Mouse (Mus musculus) liver, postnatal 0 days (tissue): ENCODE results near the gene Acp2. TPM values are rescaled to one million over a fixed set of nuclear protein-coding genes. Genes with fewer than 3 reads are reported as not detected.

ENCODE experiments used
- ATAC-seq: fragments of 200-750 bp; cut with Nextera tagmentation; 2 replicates; pipeline ENCODE4 v1.8.0; 2017; ENCODE audit warnings: mild to moderate bottlenecking, moderate library complexity
- DNase-seq: peaks from one replicate; pipeline ENCODE4 v3.0.0-alpha.2; 2016
- H3K27ac ChIP-seq: fragments of 300-500 bp; sonication (generic); 2 replicates; pipeline ENCODE4 v1.5.1; 2014; ENCODE audit warnings: antibody characterized with exemption, moderate library complexity, mild to moderate bottlenecking, low read depth
- H3K27me3 ChIP-seq: fragments of 300-500 bp; sonication (generic); 2 replicates; pipeline ENCODE4 v1.6.1; 2014; ENCODE audit warnings: low read length, control low read depth, mixed read lengths; ENCODE audit not compliant: insufficient read depth
- H3K36me3 ChIP-seq: fragments of 300-500 bp; sonication (generic); replicated peaks from 2 replicates; pipeline ENCODE4 v1.6.1; 2014; ENCODE audit warnings: mild to moderate bottlenecking, control low read depth, low read length, moderate library complexity, mixed read lengths; ENCODE audit not compliant: insufficient read depth
- H3K4me1 ChIP-seq: fragments of 300-500 bp; sonication (generic); 2 replicates; pipeline ENCODE4 v1.6.1; 2014; ENCODE audit warnings: antibody characterized with exemption, mild to moderate bottlenecking, control low read depth; ENCODE audit not compliant: insufficient read depth
- H3K4me2 ChIP-seq: fragments of 300-500 bp; sonication (generic); 2 replicates; pipeline ENCODE4 v1.6.1; 2014; ENCODE audit warnings: low read depth, mild to moderate bottlenecking, low read length, moderate library complexity, mixed read lengths
- H3K4me3 ChIP-seq: fragments of 300-500 bp; sonication (generic); 2 replicates; pipeline ENCODE4 v1.5.1; 2014; ENCODE audit warnings: low read depth, low read length
- H3K9ac ChIP-seq: fragments of 300-500 bp; sonication (generic); replicated peaks from 2 replicates; pipeline ENCODE4 v1.6.1; 2014; ENCODE audit warnings: mild to moderate bottlenecking, moderate library complexity
- H3K9me3 ChIP-seq: fragments of 300-500 bp; sonication (generic); 2 replicates; pipeline ENCODE4 v1.6.1; 2016; ENCODE audit warnings: mild to moderate bottlenecking, control low read depth, low read length, mixed read lengths
- CTCF ChIP-seq: sonication (generic); IDR thresholded peaks from 2 replicates; pipeline ENCODE4 v1.5.1; 2016; ENCODE audit warnings: antibody characterized with exemption, low read depth
- EP300 ChIP-seq: IDR thresholded peaks from 2 replicates; pipeline ENCODE4 v1.6.1; 2016; ENCODE audit warnings: antibody characterized with exemption, low read depth, mild to moderate bottlenecking
- whole genome bisulfite sequencing: fragments of 180-500 bp; shearing (Covaris S2); extraction: QIAGEN DNeasy Blood & Tissue Kit; methylation state at CpG from one replicate; pipeline ENCODE4 v1.1.7; 2014; ENCODE audit not compliant: insufficient replicate concordance; 5-methylcytosine and 5-hydroxymethylcytosine counted together
- polyA plus RNA-seq: library from polyadenylated mRNA; unstranded; fragments of >200 nt; fragmentation: Nextera tagmentation; extraction: Ambion mirVana; gene quantifications from 2 replicates; pipeline ENCODE4 v1.2.1, GENCODE M21; 2015

Acp2 gene
- polyA plus RNA-seq, 1 experiment from 2014 or later, result 14.1 TPM

GRCm38 (mm10) chr2:91179825-91180224 is 22.9 kb upstream of the Acp2 start:
- no peaks in the 10 kb centered on the region for H3K9me3 ChIP-seq
- TF ChIP-seq EP300 (no peak), CTCF (no peak)
- no peaks in the 10 kb centered on the region for H3K27me3 ChIP-seq
- H3K9ac ChIP-seq, result no peak overlapping the region
- H3K4me1 ChIP-seq, result peaks cover 13% of the 10 kb centered on the region
- 70% methylated on average over 4 of the region's 4 CpGs for WGBS
- H3K4me3 ChIP-seq, result no peak overlapping the region
- ATAC-seq, result no peak
- H3K36me3 ChIP-seq, result peaks cover 21% of the 10 kb centered on the region
- no peak overlapping the region for H3K4me2 ChIP-seq
- DNase-seq, result no peak
- H3K27ac ChIP-seq, result no peak overlapping the region

DNA sequence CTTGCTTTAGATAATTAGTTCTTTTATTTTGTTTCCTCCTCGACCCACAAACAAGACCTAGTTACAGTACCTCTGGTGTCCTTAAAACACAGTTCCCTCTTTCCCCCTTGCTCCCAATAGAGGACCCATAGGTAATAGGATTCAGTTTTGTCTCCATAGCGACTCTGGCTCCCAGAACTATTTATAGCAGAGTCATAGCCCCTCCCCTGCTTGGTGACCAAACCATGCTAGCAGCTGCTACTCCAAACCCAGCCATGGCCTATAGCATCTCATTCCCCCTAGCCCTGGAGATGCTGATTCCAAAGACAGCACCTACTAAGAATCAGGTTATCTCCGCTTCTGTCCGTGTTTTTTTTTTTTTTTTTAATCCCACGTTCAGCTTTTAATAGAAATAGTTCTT is 22.0 kb upstream of the Acp2 start:
- Histone ChIP-seq H3K27me3 (no peaks in the 10 kb centered on the region), H3K36me3 (peaks cover 16% of the 10 kb centered on the region), H3K4me1 (peaks cover 13% of the 10 kb centered on the region), H3K4me2 (no peak overlapping the region), H3K9me3 (no peaks in the 10 kb centered on the region), H3K4me3 (no peak overlapping the region), H3K9ac (no peak overlapping the region), H3K27ac (no peak overlapping the region)
- ATAC-seq (no peak), DNase-seq (no peak)
- WGBS, result 72% methylated on average over 5 of the region's 5 CpGs
- no peak for TF ChIP-seq EP300
- no peak for TF ChIP-seq CTCF

GRCm38 (mm10) chr2:91182016-91182404 is 20.7 kb upstream of the Acp2 start:
- ATAC-seq, result no peak
- H3K27me3 ChIP-seq, result no peaks in the 10 kb centered on the region

DNA sequence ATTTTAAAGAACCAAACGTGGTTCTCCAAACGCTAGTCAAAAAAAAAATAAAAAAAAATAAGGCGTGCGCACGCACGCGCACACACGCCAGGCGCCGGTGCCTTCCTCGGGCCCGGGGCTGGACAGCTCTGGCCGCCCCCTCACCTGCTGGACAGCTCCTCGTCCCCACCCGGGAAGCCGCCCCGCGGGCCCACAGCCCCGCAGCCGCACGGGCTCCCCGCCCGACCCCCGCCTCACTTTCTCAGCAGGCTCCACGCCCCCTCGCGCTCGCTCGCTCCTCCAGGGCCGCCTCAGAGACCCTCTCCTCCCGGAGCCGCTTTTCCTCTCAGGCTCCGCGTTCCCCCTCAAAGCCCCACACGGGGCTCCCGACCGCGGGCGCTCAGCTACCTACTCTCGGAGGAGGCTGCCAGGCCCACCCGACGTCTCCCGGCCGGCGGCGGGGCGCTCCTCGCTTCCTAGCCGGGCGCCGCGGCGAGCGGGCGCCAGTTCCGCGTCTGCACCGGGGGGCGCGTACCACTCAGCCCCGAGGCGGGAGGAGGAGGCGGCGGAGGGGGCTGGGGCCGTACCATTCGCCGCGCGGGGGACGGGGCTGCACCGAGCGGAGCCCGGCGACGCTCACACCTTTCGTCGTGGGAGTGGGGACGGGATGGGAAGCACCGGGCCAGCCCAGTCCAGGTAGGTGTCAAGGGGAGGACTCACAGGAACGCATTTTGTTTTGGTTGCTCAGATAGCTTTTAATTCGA is 20.1 kb upstream of the Acp2 start:
- TF ChIP-seq EP300 (no peak), CTCF (no peak)
- H3K36me3 ChIP-seq, result peaks cover 10% of the 10 kb centered on the region
- DNase-seq (peak; percentile 83), ATAC-seq (peak; percentile 86)
- peaks cover 13% of the 10 kb centered on the region for H3K4me1 ChIP-seq
- no peaks in the 10 kb centered on the region for H3K27me3 ChIP-seq
- peak overlapping the region; percentile 73 for H3K9ac ChIP-seq
- under 1% methylated on average over 63 of the region's 81 CpGs for WGBS
- no peaks in the 10 kb centered on the region for H3K9me3 ChIP-seq
- peak overlapping the region; percentile 71 for H3K4me3 ChIP-seq
- peak overlapping the region; percentile 99 for H3K4me2 ChIP-seq
- peak overlapping the region; percentile 86 for H3K27ac ChIP-seq

More at GRCm38 (mm10) chr2:91182016-91182404, 20.7 kb upstream of the Acp2 start:
- H3K9me3 ChIP-seq, result no peaks in the 10 kb centered on the region
- WGBS, result 7% methylated on average over 8 of the region's 8 CpGs
- H3K4me1 ChIP-seq, result peaks cover 13% of the 10 kb centered on the region
- H3K4me3 ChIP-seq, result peak overlapping the region; percentile 71
- TF ChIP-seq EP300, result no peak
- TF ChIP-seq CTCF, result no peak
- no peak for DNase-seq
- peak overlapping the region; percentile 73 for H3K9ac ChIP-seq
- H3K27ac ChIP-seq, result no peak overlapping the region
- peaks cover 10% of the 10 kb centered on the region for H3K36me3 ChIP-seq
- H3K4me2 ChIP-seq, result peak overlapping the region; percentile 99

DNA sequence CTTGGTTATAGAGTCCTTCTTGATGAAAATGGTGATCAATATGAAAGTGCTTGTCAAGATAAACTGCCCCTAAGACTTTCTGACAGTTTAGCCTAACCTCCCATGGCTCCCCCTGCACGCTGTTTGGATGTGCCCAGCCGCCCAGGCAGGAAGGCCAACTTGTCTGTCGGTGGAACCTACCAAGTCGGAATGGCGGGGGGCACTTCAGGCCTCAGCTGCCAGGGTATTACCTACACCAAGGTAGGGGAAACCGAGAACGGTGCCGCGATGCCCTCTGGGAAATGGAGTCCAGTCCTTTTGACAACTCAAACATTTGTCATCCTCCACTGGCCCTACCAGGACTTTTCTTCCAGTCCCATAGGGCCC is 19.6 kb upstream of the Acp2 start:
- WGBS, result 0% methylated on average over 9 of the region's 9 CpGs

DNA sequence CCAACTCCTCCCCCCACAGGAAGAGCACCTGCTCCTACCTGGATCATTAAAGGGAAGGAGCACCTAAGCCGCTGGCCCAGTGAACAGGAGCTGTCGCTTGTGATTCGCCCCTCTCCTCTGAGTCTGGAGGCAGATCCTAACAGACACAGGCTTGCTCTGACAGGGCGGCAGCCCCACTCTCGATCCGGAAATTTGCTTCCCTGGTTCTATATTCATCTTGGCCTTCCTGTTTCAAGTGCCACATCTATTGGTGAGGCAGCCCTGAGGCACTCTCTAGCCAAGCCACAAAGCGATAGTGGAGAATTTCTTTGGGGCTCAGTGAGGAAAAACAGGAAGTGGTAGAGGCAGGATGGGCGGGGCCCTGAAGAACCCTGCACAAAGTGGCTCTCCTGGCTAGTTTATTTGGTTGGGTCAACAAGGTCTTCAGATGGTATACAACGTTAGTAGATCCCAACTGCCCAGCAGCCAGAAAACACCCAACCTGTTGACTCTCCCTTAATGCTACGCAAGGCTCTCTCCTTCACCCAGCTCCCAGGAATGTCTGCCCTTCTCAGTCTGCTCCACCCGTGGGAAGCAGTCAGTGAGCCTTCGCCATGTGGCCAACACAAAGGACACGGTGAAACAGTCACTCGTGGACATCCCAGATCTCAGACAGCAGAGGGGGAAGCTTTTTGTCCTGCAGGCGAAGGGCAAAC is 18.8 kb upstream of the Acp2 start, which contains the start of gene Madd:
Gene Madd (minus strand): TSS at position 127 of the 695 bp plus-strand sequence.
- H3K4me2 ChIP-seq, result peak within 1 kb of the TSS; percentile 99
- whole genome bisulfite sequencing, result 35% methylated on average over 15 of the region's 15 CpGs
- H3K27ac ChIP-seq, result peak within 1 kb of the TSS; percentile 86
- H3K4me1 ChIP-seq, result peaks cover 13% of the 10 kb centered on the region
- H3K9me3 ChIP-seq, result no peaks in the 10 kb centered on the region
- DNase-seq (peak; percentile 71), ATAC-seq (peak; percentile 26)
- H3K4me3 ChIP-seq, result peak within 1 kb of the TSS; percentile 71
- H3K36me3 ChIP-seq, result 0 out of 2 replicates have a peak, but pooled peaks cover 4% of the 10 kb centered on the region
- H3K27me3 ChIP-seq, result no peaks in the 10 kb centered on the region
- peak within 1 kb of the TSS; percentile 73 for H3K9ac ChIP-seq
- TF ChIP-seq EP300, result no peak
- no peak for TF ChIP-seq CTCF

More for the DNA sequence above, 19.6 kb upstream of the Acp2 start:
- peak overlapping the region; percentile 99 for H3K4me2 ChIP-seq
- H3K36me3 ChIP-seq, result 0 out of 2 replicates have a peak, but pooled peaks cover 7% of the 10 kb centered on the region
- peak overlapping the region; percentile 71 for H3K4me3 ChIP-seq
- peak overlapping the region; percentile 86 for H3K27ac ChIP-seq
- H3K9ac ChIP-seq, result peak overlapping the region; percentile 73
- H3K4me1 ChIP-seq, result peaks cover 13% of the 10 kb centered on the region
- H3K27me3 ChIP-seq, result no peaks in the 10 kb centered on the region
- peak; percentile 98 for ATAC-seq
- TF ChIP-seq CTCF (0 out of 2 replicates have a peak, but pooled peaks have one; percentile 3), EP300 (no peak; the same call in 1 of the 2 replicates)
- H3K9me3 ChIP-seq, result no peaks in the 10 kb centered on the region
- peak; percentile 97 for DNase-seq
